Mouse (Mus musculus) stomach, embryonic 16.5 days (tissue): ENCODE measurements around the gene Gm9817. TPM values are rescaled to one million over a fixed set of nuclear protein-coding genes. Genes with fewer than 3 reads are reported as not detected.
"Not testable (repeated sequence)": the region's sequence is repeated elsewhere in the genome, so short reads cannot be mapped to it uniquely, and the experiment has no call there.

Source experiments
- ATAC-seq: fragments of 200-750 bp; cut with Nextera tagmentation; 2 replicates; pipeline ENCODE4 v1.8.0; 2017; ENCODE audit warnings: moderate number of reproducible peaks, moderate TSS enrichment; ENCODE audit not compliant: insufficient read depth, low FRiP score
- H3K27ac ChIP-seq: fragments of 300-500 bp; sonication (generic); 2 replicates; pipeline ENCODE4 v1.5.1; 2014; ENCODE audit warnings: low read length
- H3K27me3 ChIP-seq: fragments of 300-500 bp; sonication (generic); 2 replicates; pipeline ENCODE4 v1.6.1; 2014; ENCODE audit warnings: low read length, control low read depth, mixed read lengths; ENCODE audit not compliant: control insufficient read depth, insufficient read depth
- H3K36me3 ChIP-seq: fragments of 300-500 bp; sonication (generic); 2 replicates; pipeline ENCODE4 v1.6.1; 2014; ENCODE audit warnings: low read length; ENCODE audit not compliant: control insufficient read depth, insufficient read depth
- H3K4me1 ChIP-seq: fragments of 300-500 bp; sonication (generic); 2 replicates; pipeline ENCODE4 v1.6.1; 2014; ENCODE audit warnings: low read length, control low read depth, mixed read lengths; ENCODE audit not compliant: control insufficient read depth, insufficient read depth
- H3K4me2 ChIP-seq: fragments of 300-500 bp; sonication (generic); 2 replicates; pipeline ENCODE4 v1.6.1; 2014; ENCODE audit warnings: low read depth, low read length, mixed read lengths
- H3K4me3 ChIP-seq: fragments of 300-500 bp; sonication (generic); replicated peaks from 2 replicates; pipeline ENCODE4 v1.5.1; 2014; ENCODE audit warnings: mild to moderate bottlenecking, low read length
- H3K9ac ChIP-seq: fragments of 300-500 bp; sonication (generic); 2 replicates; pipeline ENCODE4 v1.6.1; 2014; ENCODE audit warnings: low read length
- H3K9me3 ChIP-seq: fragments of 300-500 bp; sonication (generic); replicated peaks from 2 replicates; pipeline ENCODE4 v1.6.1; 2016; ENCODE audit warnings: low read length, control low read depth; ENCODE audit not compliant: control insufficient read depth
- WGBS: fragments of 180-500 bp; shearing (Covaris S2); extraction: QIAGEN DNeasy Blood & Tissue Kit; methylation state at CpG from one replicate; pipeline ENCODE4 v1.1.7; 2014; 5-methylcytosine and 5-hydroxymethylcytosine counted together
- polyA plus RNA-seq: library from polyadenylated mRNA; unstranded; fragments of >200 nt; fragmentation: Nextera tagmentation; extraction: Ambion mirVana; gene quantifications from 2 replicates; pipeline ENCODE4 v1.2.1, GENCODE M21; 2015

Gm9817 gene
- polyA plus RNA-seq, result 0.12 TPM in 1 of 2 replicates, not detected in the other

DNA sequence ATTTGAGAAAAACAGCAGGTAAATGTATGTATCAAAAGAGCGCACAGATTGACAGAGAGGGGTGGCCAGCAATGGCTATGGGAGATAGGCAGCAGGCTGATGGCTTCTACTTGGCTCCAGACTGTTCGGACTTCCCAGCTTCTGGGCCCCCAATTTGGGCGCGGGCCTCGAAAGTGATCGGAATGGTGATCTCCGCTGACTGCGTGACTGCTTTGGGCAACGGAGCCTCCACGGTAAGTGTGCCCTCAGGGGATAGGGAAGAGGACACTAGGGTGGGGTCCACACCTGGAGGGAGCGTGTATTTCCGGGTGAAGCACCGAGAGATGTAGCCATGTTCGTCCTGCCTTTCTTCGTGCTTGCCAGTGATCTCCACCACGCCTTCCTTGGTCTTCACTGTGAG lies at the start of gene Gm9817:
TSS of gene Gm9817 (plus strand) at position 301 of the 400 bp plus-strand sequence.
- 0 out of 2 replicates have a peak within 1 kb of the TSS, but pooled peaks have one; percentile 31 for H3K4me2 ChIP-seq
- not testable (repeated sequence) for ATAC-seq
- WGBS, result 48% methylated on average over 16 of the region's 16 CpGs

DNA sequence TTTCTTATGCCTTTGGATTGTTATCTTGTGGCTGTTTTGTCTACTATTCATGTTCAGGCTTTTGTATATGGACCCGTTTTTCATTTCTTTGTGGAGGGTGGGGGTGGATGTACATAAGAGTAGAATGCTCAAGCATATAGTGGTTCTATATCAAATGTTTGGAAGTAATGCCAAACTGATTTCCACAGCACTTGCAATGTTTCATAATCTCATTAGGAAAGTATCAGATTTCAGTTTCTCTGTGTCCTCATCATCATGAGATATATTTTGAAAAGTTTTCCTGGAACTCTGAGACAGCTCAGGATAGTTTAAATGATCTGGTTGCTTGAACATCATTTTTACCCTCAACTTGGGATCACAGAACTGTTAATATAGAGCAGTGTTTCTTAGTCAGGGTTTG lies 48.7 kb upstream of the Gm9817 start:
- Histone ChIP-seq H3K9ac (no peak overlapping the region), H3K27me3 (no peaks in the 10 kb centered on the region), H3K36me3 (no peaks in the 10 kb centered on the region), H3K4me2 (no peak overlapping the region), H3K4me1 (peaks cover 5% of the 10 kb centered on the region; the same call in 1 of the 2 replicates), H3K4me3 (no peak overlapping the region), H3K27ac (no peak overlapping the region), H3K9me3 (no peaks in the 10 kb centered on the region)
- WGBS, result 86% methylated on average over 1 of the region's 1 CpGs
- ATAC-seq, result no peak

More for the DNA sequence above, at the start of gene Gm9817:
- not testable (repeated sequence) for H3K4me1 ChIP-seq, H3K9me3 ChIP-seq, H3K27ac ChIP-seq, H3K4me3 ChIP-seq, H3K36me3 ChIP-seq, H3K9ac ChIP-seq, H3K27me3 ChIP-seq

DNA sequence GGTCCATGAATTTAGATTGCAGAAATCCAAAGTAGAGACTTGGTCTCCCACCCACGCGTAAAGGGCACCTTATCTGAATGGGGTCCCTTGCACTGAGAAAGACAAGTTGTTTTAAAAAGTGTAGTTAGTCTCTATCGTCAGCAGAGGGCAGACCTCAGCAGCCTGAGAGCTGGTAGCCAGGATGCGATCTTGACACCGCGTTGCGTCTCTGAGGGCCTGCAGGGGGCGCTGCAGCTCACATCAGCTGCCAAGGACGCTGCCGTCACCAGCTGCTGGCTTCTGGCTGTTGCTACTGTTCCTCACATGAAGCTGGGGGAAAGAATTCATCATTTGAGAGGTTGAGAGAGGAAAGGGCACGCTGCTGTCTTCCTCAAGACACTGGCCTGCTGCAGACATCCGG lies 47.7 kb upstream of the Gm9817 start:
- Histone ChIP-seq H3K27me3 (no peaks in the 10 kb centered on the region), H3K9ac (no peak overlapping the region), H3K4me3 (no peak overlapping the region), H3K4me2 (peak overlapping the region; percentile 33), H3K36me3 (no peaks in the 10 kb centered on the region), H3K27ac (no peak overlapping the region), H3K4me1 (peaks cover 5% of the 10 kb centered on the region; the same call in 1 of the 2 replicates), H3K9me3 (no peaks in the 10 kb centered on the region)
- 8% methylated on average over 12 of the region's 12 CpGs for WGBS
- ATAC-seq, result peak; percentile 37; the same call in 1 of the 2 replicates

DNA sequence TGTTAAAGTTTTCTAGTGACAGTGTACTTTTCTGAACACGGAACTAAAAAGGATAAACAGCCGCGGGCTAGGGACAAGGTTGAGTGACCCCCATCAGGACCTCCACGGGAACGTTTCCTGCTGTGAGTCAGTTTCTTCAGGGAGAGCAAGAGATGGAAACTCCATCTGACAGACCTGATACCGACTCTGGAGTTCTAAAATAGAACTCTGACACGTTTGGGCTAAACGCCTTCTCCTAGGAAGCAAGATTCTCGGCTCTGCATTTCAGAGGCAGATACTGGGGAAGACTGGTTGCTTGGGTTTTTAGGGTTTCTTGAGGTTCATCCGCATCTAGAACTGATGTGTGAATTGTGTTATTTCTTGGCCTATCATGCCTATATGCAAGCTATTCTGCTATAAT lies 47.2 kb upstream of the Gm9817 start:
- ATAC-seq, result no peak
- peak overlapping the region; percentile 29; the same call in 1 of the 2 replicates for H3K27ac ChIP-seq

DNA sequence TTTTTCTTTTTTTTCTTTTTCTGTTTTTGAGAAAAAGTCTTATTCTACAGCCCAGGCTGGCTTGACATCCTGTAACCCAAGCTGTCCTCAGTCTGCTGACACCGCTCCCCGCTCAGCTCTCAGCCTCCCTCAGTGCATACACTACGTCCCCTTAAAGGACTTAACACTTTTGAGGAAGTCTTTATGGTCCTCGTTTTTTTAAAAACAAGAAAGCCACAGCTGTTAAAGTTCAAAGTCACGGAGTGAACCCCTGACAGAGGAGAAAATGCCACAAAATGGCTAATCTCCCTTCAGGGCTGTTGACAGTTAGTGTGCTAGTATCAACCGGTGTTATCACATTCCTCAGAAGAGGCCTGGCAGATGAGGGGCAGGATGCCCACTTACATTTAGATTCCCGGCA lies 46.7 kb upstream of the Gm9817 start:
- no peaks in the 10 kb centered on the region for H3K36me3 ChIP-seq
- 45% methylated on average over 7 of the region's 7 CpGs for WGBS
- no peaks in the 10 kb centered on the region for H3K9me3 ChIP-seq
- H3K9ac ChIP-seq, result no peak overlapping the region
- H3K27me3 ChIP-seq, result no peaks in the 10 kb centered on the region
- no peak overlapping the region for H3K27ac ChIP-seq
- H3K4me2 ChIP-seq, result no peak overlapping the region
- H3K4me3 ChIP-seq, result no peak overlapping the region
- no peak for ATAC-seq
- peaks cover 5% of the 10 kb centered on the region; the same call in 1 of the 2 replicates for H3K4me1 ChIP-seq

More for the DNA sequence above, 47.2 kb upstream of the Gm9817 start:
- Histone ChIP-seq H3K27me3 (no peaks in the 10 kb centered on the region), H3K4me1 (peaks cover 5% of the 10 kb centered on the region; the same call in 1 of the 2 replicates), H3K9ac (no peak overlapping the region), H3K4me3 (no peak overlapping the region), H3K9me3 (no peaks in the 10 kb centered on the region), H3K36me3 (no peaks in the 10 kb centered on the region), H3K4me2 (peak overlapping the region; percentile 33)
- WGBS, result 40% methylated on average over 10 of the region's 10 CpGs

DNA sequence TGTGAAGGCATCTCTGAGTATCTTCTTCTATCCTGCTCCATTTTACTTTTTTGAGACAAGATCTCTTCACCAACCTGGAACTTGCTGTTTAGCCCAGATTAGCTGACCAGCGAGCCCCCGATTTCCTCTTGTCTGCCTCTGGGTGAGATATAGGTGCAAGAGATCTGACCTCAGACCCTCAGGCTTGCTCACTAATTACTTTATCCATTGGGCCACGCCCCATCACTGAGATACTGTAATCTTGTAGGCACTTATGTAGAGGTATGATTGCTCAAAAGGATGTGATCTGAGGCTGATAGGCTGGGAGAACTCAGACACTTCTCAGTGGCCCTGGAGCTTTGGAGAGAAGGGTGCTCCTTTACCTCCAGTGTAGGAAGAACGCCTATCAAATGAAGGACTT lies 46.0 kb upstream of the Gm9817 start:
- Histone ChIP-seq H3K4me2 (no peak overlapping the region), H3K9me3 (no peaks in the 10 kb centered on the region), H3K4me3 (no peak overlapping the region), H3K36me3 (no peaks in the 10 kb centered on the region), H3K9ac (no peak overlapping the region), H3K4me1 (peaks cover 5% of the 10 kb centered on the region; the same call in 1 of the 2 replicates), H3K27me3 (no peaks in the 10 kb centered on the region), H3K27ac (no peak overlapping the region)
- 85% methylated on average over 4 of the region's 4 CpGs for WGBS
- no peak for ATAC-seq

DNA sequence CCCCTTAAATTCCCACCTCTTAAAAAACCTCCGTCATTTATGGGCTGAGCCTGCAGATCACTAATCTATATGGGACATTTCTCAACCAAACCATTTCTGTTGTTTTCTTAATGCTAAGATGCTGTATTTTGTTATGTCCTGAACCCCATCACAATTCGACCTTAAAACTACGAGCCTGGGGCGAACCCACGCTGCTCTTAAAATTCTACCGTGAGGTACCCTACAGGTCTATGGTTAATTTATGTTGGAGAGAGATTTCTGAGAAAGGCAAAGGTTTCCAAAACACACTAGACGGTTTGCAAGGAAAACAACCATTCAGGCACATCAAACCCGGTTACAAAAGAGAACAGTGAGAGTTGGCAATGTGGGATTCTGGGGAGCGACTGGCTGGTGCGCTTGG lies 45.1 kb upstream of the Gm9817 start:
- Histone ChIP-seq H3K36me3 (no peaks in the 10 kb centered on the region), H3K27me3 (no peaks in the 10 kb centered on the region), H3K9ac (no peak overlapping the region), H3K27ac (no peak overlapping the region), H3K4me2 (no peak overlapping the region), H3K9me3 (no peaks in the 10 kb centered on the region), H3K4me3 (no peak overlapping the region), H3K4me1 (peaks cover 5% of the 10 kb centered on the region; the same call in 1 of the 2 replicates)
- no peak for ATAC-seq
- 94% methylated on average over 10 of the region's 10 CpGs for WGBS

DNA sequence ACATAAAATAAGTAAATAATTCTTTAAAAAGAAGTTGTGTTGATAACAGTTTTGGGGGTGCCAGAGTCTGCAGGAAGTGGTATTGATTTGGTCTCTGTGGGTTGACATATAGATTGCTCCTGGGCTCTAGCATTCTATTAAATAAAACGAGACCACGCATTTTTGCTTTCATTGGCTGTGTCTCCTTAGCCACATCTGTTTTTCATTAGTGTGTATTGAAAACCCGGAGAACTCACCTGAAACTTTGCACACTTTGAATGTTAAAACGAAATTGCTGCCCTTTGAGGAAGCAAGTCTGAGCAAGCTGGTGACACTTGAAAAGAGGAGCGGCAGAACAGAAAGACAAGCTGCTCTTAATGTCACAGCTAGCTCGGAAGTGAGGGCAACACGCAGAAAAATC lies 43.7 kb upstream of the Gm9817 start:
- ATAC-seq, result no peak
- Histone ChIP-seq H3K27ac (no peak overlapping the region), H3K4me2 (no peak overlapping the region), H3K4me3 (no peak overlapping the region), H3K4me1 (peaks cover 5% of the 10 kb centered on the region; the same call in 1 of the 2 replicates), H3K9ac (no peak overlapping the region), H3K9me3 (no peaks in the 10 kb centered on the region), H3K36me3 (no peaks in the 10 kb centered on the region), H3K27me3 (no peaks in the 10 kb centered on the region)
- 73% methylated on average over 7 of the region's 7 CpGs for WGBS

DNA sequence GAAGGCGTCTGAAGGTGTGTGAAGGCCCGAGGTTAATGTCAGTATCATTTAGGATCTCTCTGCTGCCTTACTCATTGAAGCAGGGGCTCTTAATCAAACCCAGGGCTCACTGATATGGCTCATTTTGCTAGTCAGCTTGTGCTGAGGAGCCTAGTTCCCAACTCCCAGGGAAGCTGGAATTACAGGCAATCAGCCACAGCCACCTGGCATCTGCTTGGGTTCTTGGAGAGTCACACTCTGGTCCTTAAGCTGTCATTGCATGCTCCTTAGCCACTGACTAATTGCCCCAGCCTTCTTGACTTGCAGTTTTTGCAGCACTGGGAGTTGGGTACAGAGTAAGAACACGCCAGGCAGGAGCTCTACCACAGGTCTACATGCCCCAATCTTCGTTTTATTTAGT lies 42.1 kb upstream of the Gm9817 start:
- Histone ChIP-seq H3K9ac (no peak overlapping the region), H3K27me3 (no peaks in the 10 kb centered on the region), H3K9me3 (no peaks in the 10 kb centered on the region), H3K27ac (no peak overlapping the region), H3K4me1 (peaks cover under 1% of the 10 kb centered on the region; the same call in 1 of the 2 replicates), H3K4me2 (no peak overlapping the region), H3K36me3 (no peaks in the 10 kb centered on the region), H3K4me3 (no peak overlapping the region)
- ATAC-seq, result no peak
- WGBS, result 88% methylated on average over 4 of the region's 4 CpGs
